Mouse (Mus musculus) heart, embryonic 12.5 days (tissue): Measurements from ENCODE around the gene Zdhhc4. TPM values are rescaled to one million over a fixed set of nuclear protein-coding genes. Genes with fewer than 3 reads are reported as not detected.

Experiments used
- ATAC-seq: fragments of 200-750 bp; cut with Nextera tagmentation; 2 replicates; pipeline ENCODE4 v1.8.0; 2017; ENCODE audit warnings: moderate TSS enrichment, moderate library complexity; ENCODE audit not compliant: insufficient number of reproducible peaks, low FRiP score
- H3K27ac ChIP-seq: fragments of 300-500 bp; sonication (generic); 2 replicates; pipeline ENCODE4 v1.5.1; 2016; ENCODE audit warnings: mild to moderate bottlenecking, moderate library complexity; ENCODE audit not compliant: poor library complexity, severe bottlenecking
- H3K27me3 ChIP-seq: fragments of 300-500 bp; sonication (generic); replicated peaks from 2 replicates; pipeline ENCODE4 v1.6.1; 2016; ENCODE audit warnings: mild to moderate bottlenecking, moderate library complexity
- H3K36me3 ChIP-seq: fragments of 300-500 bp; sonication (generic); 2 replicates; pipeline ENCODE4 v1.6.1; 2016; ENCODE audit warnings: mild to moderate bottlenecking, moderate library complexity
- H3K4me1 ChIP-seq: fragments of 300-500 bp; sonication (generic); replicated peaks from 2 replicates; pipeline ENCODE4 v1.6.1; 2016; ENCODE audit warnings: mild to moderate bottlenecking
- H3K4me2 ChIP-seq: fragments of 300-500 bp; sonication (generic); 2 replicates; pipeline ENCODE4 v1.6.1; 2016; ENCODE audit warnings: mild to moderate bottlenecking, moderate library complexity
- H3K4me3 ChIP-seq: fragments of 300-500 bp; sonication (generic); 2 replicates; pipeline ENCODE4 v1.5.1; 2016; ENCODE audit warnings: mild to moderate bottlenecking
- H3K9ac ChIP-seq: fragments of 300-500 bp; sonication (generic); 2 replicates; pipeline ENCODE4 v1.6.1; 2016; ENCODE audit warnings: mild to moderate bottlenecking, moderate library complexity
- H3K9me3 ChIP-seq: fragments of 300-500 bp; sonication (generic); replicated peaks from 2 replicates; pipeline ENCODE4 v1.6.1; 2016; ENCODE audit warnings: mild to moderate bottlenecking, moderate library complexity
- WGBS: fragments of 180-500 bp; shearing (Covaris S2); methylation state at CpG from one replicate; pipeline ENCODE4 v1.1.7; 2016; 5-methylcytosine and 5-hydroxymethylcytosine counted together
- polyA plus RNA-seq: library from polyadenylated mRNA; unstranded; fragments of >200 nt; fragmentation: Nextera tagmentation; extraction: Ambion mirVana; gene quantifications from 2 replicates; pipeline ENCODE4 v1.2.1, GENCODE M21; 2016

Zdhhc4 gene
- polyA plus RNA-seq, 1 experiment from 2014 or later: 56.5 TPM

GRCm38 (mm10) chr5:143298391-143298790, 30.7 kb downstream of the Zdhhc4 start:
- Histone ChIP-seq H3K4me1 (peaks cover 17% of the 10 kb centered on the region), H3K4me3 (no peak overlapping the region), H3K27ac (no peak overlapping the region), H3K9me3 (peaks cover 5% of the 10 kb centered on the region; the same call in 1 of the 2 replicates), H3K9ac (no peak overlapping the region), H3K27me3 (peaks cover 16% of the 10 kb centered on the region), H3K36me3 (peaks cover 45% of the 10 kb centered on the region), H3K4me2 (no peak overlapping the region)
- 87% methylated on average over 7 of the region's 7 CpGs for WGBS
- no peak for ATAC-seq

GRCm38 (mm10) chr5:143297986-143298385, 31.1 kb downstream of the Zdhhc4 start:
- WGBS: 77% methylated on average over 9 of the region's 9 CpGs
- Histone ChIP-seq H3K27ac (no peak overlapping the region), H3K4me3 (no peak overlapping the region), H3K36me3 (peaks cover 41% of the 10 kb centered on the region), H3K27me3 (peaks cover 20% of the 10 kb centered on the region), H3K9ac (no peak overlapping the region), H3K4me2 (no peak overlapping the region), H3K4me1 (peaks cover 21% of the 10 kb centered on the region), H3K9me3 (peaks cover 5% of the 10 kb centered on the region; the same call in 1 of the 2 replicates)
- no peak for ATAC-seq

GRCm38 (mm10) chr5:143295330-143295729, 33.7 kb downstream of the Zdhhc4 start:
- Histone ChIP-seq H3K4me1 (peaks cover 26% of the 10 kb centered on the region), H3K9me3 (peaks cover 5% of the 10 kb centered on the region; the same call in 1 of the 2 replicates), H3K27me3 (peaks cover 47% of the 10 kb centered on the region), H3K36me3 (peaks cover 15% of the 10 kb centered on the region), H3K4me3 (no peak overlapping the region), H3K27ac (no peak overlapping the region), H3K9ac (no peak overlapping the region), H3K4me2 (no peak overlapping the region)
- ATAC-seq: no peak
- WGBS: 89% methylated on average over 2 of the region's 2 CpGs

GRCm38 (mm10) chr5:143294862-143295261, 34.2 kb downstream of the Zdhhc4 start:
- H3K4me2 ChIP-seq: no peak overlapping the region
- H3K4me1 ChIP-seq: peaks cover 26% of the 10 kb centered on the region
- no peak for ATAC-seq
- peaks cover 51% of the 10 kb centered on the region for H3K27me3 ChIP-seq
- no peak overlapping the region for H3K9ac ChIP-seq
- H3K4me3 ChIP-seq: no peak overlapping the region
- no peak overlapping the region for H3K27ac ChIP-seq
- WGBS: 88% methylated on average over 3 of the region's 3 CpGs
- peaks cover 5% of the 10 kb centered on the region for H3K9me3 ChIP-seq
- H3K36me3 ChIP-seq: peaks cover 10% of the 10 kb centered on the region

GRCm38 (mm10) chr5:143293404-143293803, 35.7 kb downstream of the Zdhhc4 start, which contains the start of gene Zfp853:
Gene Zfp853, minus strand, starts transcription at chr5:143293623.
- Histone ChIP-seq H3K36me3 (no peaks in the 10 kb centered on the region; the same call in 1 of the 2 replicates), H3K9me3 (peaks cover 5% of the 10 kb centered on the region), H3K4me1 (peaks cover 29% of the 10 kb centered on the region), H3K4me2 (peak within 1 kb of the TSS; percentile 83), H3K9ac (peak within 1 kb of the TSS; percentile 59), H3K27ac (no peak within 1 kb of the TSS), H3K27me3 (peaks cover 66% of the 10 kb centered on the region), H3K4me3 (peak within 1 kb of the TSS; percentile 54)
- peak; percentile 35; the same call in 1 of the 2 replicates for ATAC-seq
- 2% methylated on average over 22 of the region's 38 CpGs for WGBS

- 0 out of 2 replicates have a peak, but pooled peaks have one; percentile 6 for ATAC-seq
- peaks cover 5% of the 10 kb centered on the region for H3K9me3 ChIP-seq
- 2% methylated on average over 19 of the region's 19 CpGs for WGBS
- peaks cover 71% of the 10 kb centered on the region for H3K27me3 ChIP-seq
- peak overlapping the region; percentile 59 for H3K9ac ChIP-seq
- no peaks in the 10 kb centered on the region for H3K36me3 ChIP-seq
- H3K27ac ChIP-seq: no peak overlapping the region
- peak overlapping the region; percentile 54 for H3K4me3 ChIP-seq
- peak overlapping the region; percentile 83 for H3K4me2 ChIP-seq
- peaks cover 31% of the 10 kb centered on the region for H3K4me1 ChIP-seq
Measured at GRCm38 (mm10) chr5:143292879-143293278, 36.2 kb downstream of the Zdhhc4 start.

- H3K36me3 ChIP-seq: no peaks in the 10 kb centered on the region
- peaks cover 30% of the 10 kb centered on the region for H3K4me1 ChIP-seq
- 71% methylated on average over 9 of the region's 9 CpGs for WGBS
- ATAC-seq: no peak
- H3K9me3 ChIP-seq: no peaks in the 10 kb centered on the region; the same call in 1 of the 2 replicates
- no peak overlapping the region for H3K4me3 ChIP-seq
- H3K4me2 ChIP-seq: no peak overlapping the region
- H3K27ac ChIP-seq: no peak overlapping the region
- H3K9ac ChIP-seq: no peak overlapping the region
- peaks cover 100% of the 10 kb centered on the region for H3K27me3 ChIP-seq
Measured at GRCm38 (mm10) chr5:143289299-143289698, 39.8 kb downstream of the Zdhhc4 start.

GRCm38 (mm10) chr5:143288378-143288911, 40.6 kb downstream of the Zdhhc4 start:
- no peak for ATAC-seq
- WGBS: 12% methylated on average over 9 of the region's 9 CpGs

GRCm38 (mm10) chr5:143287774-143288328, 41.2 kb downstream of the Zdhhc4 start:
- ATAC-seq: 0 out of 2 replicates have a peak, but pooled peaks have one; percentile 3
- H3K4me3 ChIP-seq: peak overlapping the region; percentile 40
- H3K4me2 ChIP-seq: peak overlapping the region; percentile 72
- WGBS: 2% methylated on average over 48 of the region's 48 CpGs
- no peak overlapping the region; the same call in 1 of the 2 replicates for H3K9ac ChIP-seq
- no peaks in the 10 kb centered on the region; the same call in 1 of the 2 replicates for H3K9me3 ChIP-seq
- no peak overlapping the region for H3K27ac ChIP-seq
- H3K36me3 ChIP-seq: no peaks in the 10 kb centered on the region
- peaks cover 18% of the 10 kb centered on the region for H3K4me1 ChIP-seq
- peaks cover 97% of the 10 kb centered on the region for H3K27me3 ChIP-seq

More at GRCm38 (mm10) chr5:143288378-143288911, 40.6 kb downstream of the Zdhhc4 start:
- H3K4me3 ChIP-seq: peak overlapping the region; percentile 40
- peak overlapping the region; percentile 72 for H3K4me2 ChIP-seq
- H3K27me3 ChIP-seq: peaks cover 97% of the 10 kb centered on the region
- H3K9ac ChIP-seq: no peak overlapping the region
- H3K4me1 ChIP-seq: peaks cover 24% of the 10 kb centered on the region
- H3K27ac ChIP-seq: no peak overlapping the region
- H3K36me3 ChIP-seq: no peaks in the 10 kb centered on the region
- no peaks in the 10 kb centered on the region; the same call in 1 of the 2 replicates for H3K9me3 ChIP-seq

GRCm38 (mm10) chr5:143284762-143285161, 44.3 kb downstream of the Zdhhc4 start:
- peaks cover 14% of the 10 kb centered on the region for H3K4me1 ChIP-seq
- no peak overlapping the region for H3K27ac ChIP-seq
- H3K9ac ChIP-seq: no peak overlapping the region
- H3K27me3 ChIP-seq: peaks cover 90% of the 10 kb centered on the region
- H3K4me2 ChIP-seq: no peak overlapping the region
- H3K4me3 ChIP-seq: no peak overlapping the region
- ATAC-seq: no peak
- no peaks in the 10 kb centered on the region for H3K36me3 ChIP-seq
- H3K9me3 ChIP-seq: no peaks in the 10 kb centered on the region
- 39% methylated on average over 6 of the region's 6 CpGs for WGBS

GRCm38 (mm10) chr5:143279247-143279646, 49.8 kb downstream of the Zdhhc4 start:
- no peak overlapping the region for H3K4me3 ChIP-seq
- ATAC-seq: no peak
- no peak overlapping the region for H3K27ac ChIP-seq
- no peaks in the 10 kb centered on the region for H3K36me3 ChIP-seq
- no peaks in the 10 kb centered on the region for H3K4me1 ChIP-seq
- H3K27me3 ChIP-seq: peaks cover 84% of the 10 kb centered on the region
- H3K9ac ChIP-seq: no peak overlapping the region
- WGBS: 44% methylated on average over 10 of the region's 10 CpGs
- H3K9me3 ChIP-seq: no peaks in the 10 kb centered on the region
- H3K4me2 ChIP-seq: no peak overlapping the region
